Mouse (Mus musculus): ENCODE measurements at regions not wholly inside any gene's neighbourhood (a gene's known extent, or its start where the extent isn't known, plus 50 kb on each side); places are given as distances from the start of the nearest gene placed in this dataset.
"Not testable (repeated sequence)": the region's sequence is repeated elsewhere in the genome, so short reads cannot be mapped to it uniquely, and the experiment has no call there.

DNA sequence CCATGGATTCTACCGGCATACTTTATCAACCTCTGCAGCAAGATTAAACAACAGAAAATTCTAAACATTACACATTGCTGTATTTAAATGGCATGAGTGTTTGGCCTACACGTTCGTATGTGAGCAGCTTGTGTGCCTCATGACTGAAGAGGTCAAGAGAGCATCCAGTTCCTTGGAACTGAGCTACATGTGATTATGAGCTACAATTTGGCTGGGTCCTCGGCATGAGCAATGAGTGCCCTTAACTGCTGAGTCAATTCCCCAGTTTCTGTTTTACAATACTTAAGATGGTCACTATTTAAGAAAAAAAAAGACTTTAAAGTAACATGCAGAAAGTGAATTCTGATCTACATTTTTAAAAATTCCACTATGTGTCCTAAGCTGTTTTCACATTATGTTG lies 338.4 kb upstream of the Gpc6 start:
- DNase-seq: no peak

- no peak for DNase-seq
These were observed 335.6 kb upstream of the Gpc6 start for GRCm38 (mm10) chr14:116589529-116589928.

GRCm38 (mm10) chr14:116590111-116590510 lies 335.0 kb upstream of the Gpc6 start:
- no peak for DNase-seq

- no peak for DNase-seq
These were observed 317.0 kb upstream of the Gpc6 start for GRCm38 (mm10) chr14:116608130-116608529.

GRCm38 (mm10) chr14:116611210-116611609 lies 313.9 kb upstream of the Gpc6 start:
- DNase-seq: no peak

DNA sequence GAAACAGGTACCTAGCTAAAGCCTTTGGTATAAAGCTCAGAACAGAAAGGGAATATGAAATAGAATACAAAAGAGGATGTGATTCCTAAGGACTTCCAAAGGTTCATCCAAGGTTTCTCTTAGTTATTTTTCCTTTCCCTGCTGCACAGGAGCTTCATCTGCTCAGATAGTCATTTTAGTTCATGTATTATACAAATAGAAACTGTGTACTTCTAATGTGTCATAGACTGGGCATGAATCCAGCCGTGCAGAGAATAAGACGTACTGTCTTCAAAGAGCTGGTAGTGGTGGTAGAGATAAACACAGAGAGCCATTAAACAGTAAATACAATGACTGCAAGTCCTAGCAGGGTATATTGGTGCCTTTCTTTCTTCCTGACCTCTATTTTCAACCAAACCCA lies 292.9 kb upstream of the Gpc6 start:
- DNase-seq: no peak

DNA sequence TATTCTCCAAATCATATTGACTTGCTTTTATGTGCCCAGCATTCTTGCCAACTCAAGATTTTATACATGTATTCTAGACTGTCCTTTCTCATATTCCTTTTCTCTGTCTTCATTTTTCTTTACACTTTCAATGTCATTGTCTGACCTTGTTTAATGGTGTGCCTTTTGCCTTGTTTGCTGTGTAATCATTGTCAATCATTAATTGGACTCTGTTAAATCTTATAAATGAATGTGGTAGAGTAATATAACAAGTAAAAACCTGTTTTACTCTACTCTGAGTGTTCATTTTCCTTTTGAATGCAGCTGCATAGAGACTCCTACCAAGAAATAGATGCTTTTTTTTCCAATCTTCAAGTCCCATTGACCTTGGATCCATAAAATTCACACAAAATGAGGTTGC lies 283.0 kb upstream of the Gpc6 start:
- no peak for DNase-seq

- DNase-seq: no peak
These were observed 273.2 kb upstream of the Gpc6 start for GRCm38 (mm10) chr14:116651897-116652296.

DNA sequence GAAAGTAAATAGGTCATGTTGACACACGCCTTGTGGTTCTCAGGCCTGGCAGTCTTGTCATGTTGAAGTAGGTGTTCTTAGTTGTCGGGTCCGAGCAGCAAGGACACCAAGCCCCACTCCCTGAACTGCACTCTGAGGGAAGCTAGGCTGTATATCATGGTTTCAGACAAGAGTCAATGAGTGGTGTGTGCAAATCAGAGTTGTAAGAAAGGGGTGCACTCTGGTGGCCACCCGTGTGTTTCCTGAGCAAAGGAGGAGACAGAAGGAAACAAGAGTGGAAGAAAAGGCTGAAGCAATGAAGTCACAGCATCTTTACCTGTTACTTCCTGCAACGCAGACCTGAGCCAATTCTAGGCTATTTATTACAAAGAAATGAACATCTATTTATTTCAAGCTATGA lies 241.2 kb upstream of the Gpc6 start:
- DNase-seq: no peak

DNA sequence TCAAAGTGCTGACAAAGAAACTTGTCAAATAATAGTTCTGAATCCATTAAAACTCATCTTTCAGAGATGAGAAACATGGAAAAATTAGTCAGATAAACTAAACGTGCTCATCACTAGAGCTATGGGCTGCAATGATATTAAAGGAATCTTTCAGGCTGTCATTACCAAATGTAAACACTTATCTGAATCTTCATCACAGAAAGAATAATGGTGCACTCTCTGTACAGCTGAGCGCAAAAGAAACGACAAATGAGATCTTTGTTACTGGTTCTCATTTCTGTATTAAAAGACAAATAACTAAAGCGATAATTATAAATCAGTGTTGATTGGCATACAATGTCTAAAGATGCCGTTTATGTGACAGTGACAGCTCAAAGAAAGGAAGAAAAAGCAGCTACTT lies 227.4 kb upstream of the Gpc6 start:
- DNase-seq: no peak

DNA sequence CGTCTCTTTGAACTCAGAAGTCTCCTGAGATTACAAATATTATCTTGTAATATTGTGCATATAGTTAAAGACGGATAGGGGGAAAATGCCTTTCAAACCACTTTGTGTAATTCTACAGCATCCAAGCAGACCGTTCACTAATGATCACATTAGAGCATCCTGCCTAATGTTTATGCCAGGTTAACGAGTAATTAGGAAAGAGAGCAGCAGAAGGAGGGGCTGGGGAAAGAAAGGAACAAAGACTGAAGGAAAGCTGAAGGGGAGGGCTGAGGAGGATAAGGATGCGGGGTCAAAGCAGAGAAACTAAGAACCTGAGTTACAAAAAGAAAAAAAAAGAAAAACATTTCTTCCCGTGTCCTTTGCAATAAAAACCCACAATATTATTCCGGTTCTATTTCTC lies 226.7 kb upstream of the Gpc6 start:
- no peak for DNase-seq

DNA sequence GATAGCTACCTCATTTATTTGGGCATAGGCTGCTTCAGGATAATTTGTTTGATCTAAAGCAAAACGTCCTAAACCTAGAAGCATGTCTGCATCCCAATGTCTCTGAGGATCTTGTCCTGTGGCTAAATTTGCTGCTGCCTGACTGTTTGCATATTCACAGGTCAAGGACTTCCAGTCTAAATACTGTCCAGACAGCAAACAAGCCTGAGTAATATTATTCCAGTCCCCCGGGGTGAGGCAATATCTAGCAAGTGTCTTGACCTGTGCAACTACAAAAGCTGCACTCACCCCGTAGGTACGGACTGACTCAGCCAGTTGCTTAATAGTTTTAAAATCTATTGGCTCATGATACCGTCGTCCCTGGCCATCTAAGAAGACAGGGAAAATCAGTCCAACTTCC lies 190.5 kb upstream of the Gpc6 start:
- DNase-seq: not testable (repeated sequence)

DNA sequence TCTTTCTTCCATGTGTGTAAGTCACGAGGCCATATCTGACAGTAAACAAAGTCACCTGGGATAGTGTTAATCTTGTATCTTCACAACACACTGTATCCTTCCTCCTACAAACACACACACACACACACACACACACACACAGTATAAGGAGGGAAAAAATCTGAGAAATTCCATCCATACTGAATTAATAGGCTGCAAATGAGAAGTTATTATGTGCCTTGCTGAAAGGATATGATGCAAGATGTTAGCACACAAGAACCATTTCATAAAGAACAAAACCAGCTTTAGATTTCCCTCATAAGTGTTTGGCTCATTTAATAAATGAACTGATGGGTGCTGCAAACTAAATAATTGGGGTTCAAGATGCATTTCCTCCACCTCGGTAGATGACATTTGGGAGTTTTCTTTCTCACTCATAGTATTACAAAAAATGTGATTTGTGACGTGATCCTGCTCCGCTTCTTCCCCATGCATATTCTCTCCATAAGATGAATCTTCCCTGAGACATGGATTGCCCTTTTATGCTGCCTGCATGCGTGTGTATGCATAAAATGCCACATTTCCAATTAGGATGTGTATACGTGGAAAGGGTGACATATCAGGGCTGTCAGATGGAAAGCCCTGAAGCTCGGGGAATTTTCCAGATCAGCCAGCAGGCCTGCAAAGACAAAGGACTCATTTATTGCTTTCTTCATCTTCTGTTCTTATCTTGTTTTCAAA lies 170.5 kb upstream of the Gpc6 start:
- no peak for DNase-seq

DNA sequence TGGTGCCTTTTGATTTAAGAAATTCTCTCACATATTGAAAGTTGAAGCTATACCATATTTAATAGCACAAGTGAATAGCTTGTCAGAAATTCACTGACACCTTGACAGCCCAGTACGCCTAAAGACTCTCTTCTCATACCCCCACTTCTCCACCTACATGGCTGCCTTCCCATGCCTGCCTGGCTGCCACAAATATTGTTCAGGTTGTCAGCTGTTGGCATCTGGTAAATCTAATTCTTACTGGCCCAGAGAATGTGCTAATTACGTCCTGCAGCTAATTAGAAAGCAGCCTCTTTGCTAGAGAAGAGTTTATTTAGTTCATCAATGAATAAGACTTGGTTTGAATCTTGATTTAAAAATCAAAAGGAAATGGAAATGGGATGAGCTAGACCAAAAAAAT lies 163.7 kb upstream of the Gpc6 start:
- no peak for DNase-seq

DNA sequence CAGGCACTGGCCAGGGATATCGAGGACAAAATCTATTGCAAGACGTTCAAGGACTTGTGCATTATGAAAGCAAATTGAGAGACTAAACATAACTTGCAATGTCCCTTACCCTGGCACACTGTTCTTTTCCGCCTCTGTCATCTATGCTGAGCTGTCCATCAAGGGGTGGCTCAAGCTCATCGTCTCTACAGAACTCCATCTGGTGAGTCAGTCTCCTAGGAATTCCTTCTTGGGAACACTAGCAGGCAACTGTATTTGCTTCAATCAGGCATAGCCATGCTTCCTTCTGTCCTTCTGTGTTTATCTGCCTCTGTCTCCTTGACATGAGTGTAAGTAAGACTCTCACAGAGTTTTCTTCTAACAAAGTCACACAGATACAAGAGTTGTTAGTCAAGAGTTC lies 154.0 kb upstream of the Gpc6 start:
- DNase-seq: no peak

GRCm38 (mm10) chr14:116771671-116772070 lies 153.4 kb upstream of the Gpc6 start:
- no peak for DNase-seq

DNA sequence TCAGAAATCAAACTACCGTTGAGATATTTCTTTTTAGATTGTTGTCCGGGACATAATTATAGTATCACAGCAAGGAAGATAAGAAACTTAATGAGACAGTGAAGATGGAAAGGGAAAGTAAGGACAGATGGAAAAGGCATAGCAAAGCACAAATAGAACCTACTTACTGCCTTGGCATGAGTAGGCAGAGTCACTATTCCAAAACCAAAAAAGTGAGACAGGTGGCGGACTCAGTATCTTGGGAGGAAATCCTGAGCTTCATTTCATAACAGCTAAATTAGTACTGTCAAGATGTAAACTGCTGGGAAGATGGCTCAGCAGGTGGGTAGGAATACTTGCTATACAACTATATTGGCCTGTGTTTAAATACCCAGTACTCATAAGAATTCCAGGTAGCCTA lies 145.5 kb upstream of the Gpc6 start:
- peak; percentile 9 to 32 for DNase-seq

DNA sequence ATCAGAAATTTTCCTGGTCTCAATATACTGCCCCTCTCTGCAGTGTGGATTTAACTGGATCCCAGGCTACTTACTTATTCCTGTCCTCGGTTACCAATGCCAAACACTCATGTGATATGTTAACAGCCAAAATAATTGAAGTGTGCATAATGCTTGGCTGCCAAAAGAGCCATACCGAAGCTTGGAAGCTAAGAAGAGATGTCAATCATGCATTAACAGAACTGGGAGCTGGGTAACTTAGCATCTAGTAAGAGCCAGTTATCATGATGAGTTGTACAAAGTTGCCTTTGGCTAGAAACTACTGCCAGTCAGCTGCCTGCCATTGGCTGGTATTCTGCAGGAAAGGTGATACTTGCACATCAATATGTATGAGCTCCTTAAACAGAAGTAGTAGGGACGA lies 141.3 kb upstream of the Gpc6 start:
- peak; percentile 14 to 26 for DNase-seq

DNA sequence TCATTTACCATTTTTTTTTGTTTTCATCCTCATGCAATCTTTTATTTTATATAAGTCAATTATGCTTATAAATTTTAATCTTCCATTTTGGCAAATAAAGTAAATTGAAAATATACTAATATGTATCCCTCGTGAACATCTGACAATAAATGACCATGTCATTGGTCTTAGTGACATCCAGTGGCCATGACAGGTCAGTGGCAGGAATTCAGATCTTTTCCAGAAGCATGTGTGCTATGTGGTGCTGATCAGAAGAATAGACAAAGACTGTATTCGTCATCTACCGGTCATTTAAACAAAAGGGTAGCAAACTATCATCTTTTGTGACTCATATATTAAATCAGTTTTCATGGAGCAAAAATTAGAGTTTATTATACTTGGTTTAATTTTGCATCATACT lies 118.6 kb upstream of the Gpc6 start:
- no peak for DNase-seq

DNA sequence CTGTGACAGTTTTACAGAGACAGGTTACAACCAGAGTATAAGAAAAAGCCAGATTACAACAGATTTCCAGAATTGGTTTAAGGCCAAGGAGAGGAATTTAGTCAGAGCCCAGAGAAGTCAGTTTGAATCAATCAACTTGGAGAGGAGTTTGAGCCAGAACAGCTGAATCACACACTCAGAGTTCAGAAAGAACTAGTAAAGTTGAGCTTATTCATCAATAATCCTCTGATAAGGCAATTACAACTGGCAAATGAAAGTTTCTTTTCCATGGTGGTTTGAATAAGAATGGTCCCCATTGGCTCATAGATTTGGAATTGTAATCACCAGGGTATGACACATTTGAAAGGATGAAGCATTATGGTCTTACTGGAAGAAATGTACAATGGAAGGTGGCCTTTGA lies 116.5 kb upstream of the Gpc6 start:
- no peak for DNase-seq

GRCm38 (mm10) chr14:116810661-116811345 lies 114.3 kb upstream of the Gpc6 start:
- peak; percentile 25 to 30 for DNase-seq

GRCm38 (mm10) chr14:116837235-116837634 lies 87.9 kb upstream of the Gpc6 start:
- no peak for DNase-seq

GRCm38 (mm10) chr14:116869437-116869836 lies 55.7 kb upstream of the Gpc6 start:
- no peak for DNase-seq

GRCm38 (mm10) chr14:116869996-116870395 lies 55.1 kb upstream of the Gpc6 start:
- no peak for DNase-seq

Measured in cerebellum, postnatal 14 days (tissue).